Mouse (Mus musculus) liver, adult 2 months (tissue): ENCODE results near the gene Ndp.

Experiments used
- CTCF ChIP-seq: fragments of 200-500 bp; IDR thresholded peaks from 2 replicates; pipeline ENCODE4 v1.5.1; 2011; ENCODE audit warnings: low read depth, low read length, control low read depth
- POLR2A ChIP-seq: fragments of 200-500 bp; IDR thresholded peaks from 2 replicates; pipeline ENCODE4 v1.6.1; 2011; ENCODE audit warnings: low read length, control low read depth; ENCODE audit not compliant: insufficient read depth; ENCODE audit errors: extremely low read depth

DNA sequence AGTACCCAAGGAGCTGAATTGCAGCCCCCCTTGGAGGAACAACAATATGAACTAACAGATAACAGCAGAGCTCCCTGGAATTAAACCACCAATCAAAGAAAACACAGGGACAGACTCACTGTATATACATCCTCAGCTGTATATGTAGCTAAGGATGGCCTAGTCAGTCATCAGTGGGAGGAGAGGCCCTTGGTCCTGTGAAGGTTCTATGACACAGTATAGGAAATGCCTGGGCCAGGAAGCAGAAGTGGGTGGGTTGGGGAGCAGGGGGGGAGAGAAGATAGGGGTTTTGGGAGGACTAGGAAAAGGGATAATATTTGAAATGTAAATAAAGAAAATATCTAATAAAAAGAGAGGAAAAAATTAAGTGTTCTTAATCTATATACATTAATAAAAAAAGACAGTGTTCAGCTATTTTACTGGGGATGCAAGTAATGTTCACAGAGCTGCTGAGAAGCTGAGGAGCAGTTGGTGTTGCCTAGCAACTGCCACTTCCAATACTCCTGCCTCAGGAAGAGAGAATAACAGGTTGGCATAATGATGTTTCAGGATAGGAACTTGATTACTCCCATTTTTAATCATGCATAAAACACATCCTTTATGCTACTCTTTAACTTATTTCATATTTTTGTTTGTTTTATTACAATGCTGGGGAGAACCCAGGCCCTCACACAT is 43.8 kb downstream of the Ndp start:
- TF ChIP-seq CTCF, result no peak
- TF ChIP-seq POLR2A, result no peak
